Mouse (Mus musculus): ENCODE results near the gene Nfkbib.
A peak's percentile ranks its signal among the peaks of the same experiment; 100 is the strongest.

The Nfkbib gene

DNA sequence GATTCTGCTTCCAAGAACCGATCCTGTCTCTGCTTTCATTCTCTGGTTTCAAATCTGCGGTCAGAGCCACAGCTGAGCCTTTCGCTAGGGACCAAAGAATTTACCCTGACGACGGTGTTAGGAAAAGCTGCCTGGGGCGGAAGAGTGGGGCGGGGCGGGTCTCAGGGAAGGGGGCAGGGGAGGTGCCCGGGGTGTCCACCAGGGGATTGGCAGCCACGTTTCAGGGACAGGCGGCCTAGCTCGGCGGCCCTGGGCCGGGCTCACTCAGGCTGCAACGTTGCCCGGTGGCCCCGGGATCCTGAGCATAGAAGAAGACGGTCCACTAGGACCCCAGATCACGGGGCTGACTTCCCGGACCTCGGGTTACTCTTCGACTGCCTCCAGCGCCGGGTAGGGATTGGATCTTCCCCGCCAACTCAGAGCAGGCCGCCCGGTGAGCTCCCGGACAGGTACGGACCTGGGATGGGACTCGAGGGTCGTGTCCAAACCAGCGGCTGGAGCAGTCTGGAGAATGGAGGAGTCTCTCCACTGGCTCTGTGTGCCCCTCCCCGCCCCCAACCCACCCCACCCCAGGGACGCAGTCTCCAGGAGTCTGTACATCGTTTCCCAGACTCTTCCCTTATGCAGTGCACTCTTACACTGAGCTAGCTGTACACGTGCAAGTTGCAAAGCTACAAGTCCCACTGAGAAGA, 50.6 kb downstream of the Nfkbib start, which contains the start of gene Fbxo17:
Gene Fbxo17, plus strand, starts transcription at position 215 of the 692 bp plus-strand sequence.
- peak; percentile 55 for DNase-seq

DNA sequence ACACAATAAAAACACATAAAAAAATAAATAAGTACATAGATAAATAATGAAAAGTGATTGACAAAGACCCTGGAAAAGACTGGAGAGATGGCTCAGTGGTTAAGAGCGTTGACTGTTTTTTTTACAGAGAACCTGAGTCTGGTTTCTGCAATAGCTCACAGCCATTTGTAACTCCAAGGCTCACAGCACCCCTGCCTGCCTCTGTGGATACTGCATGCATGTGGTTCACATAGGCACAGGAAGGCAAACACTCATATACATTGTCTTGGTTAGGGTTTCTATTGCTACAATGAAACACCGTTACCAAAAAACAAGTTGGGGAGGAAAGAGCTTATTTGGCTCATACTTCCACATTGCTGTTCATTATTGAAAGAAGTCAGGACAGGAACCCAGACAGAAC, 51.7 kb downstream of the Nfkbib start:
- no peak for DNase-seq

DNA sequence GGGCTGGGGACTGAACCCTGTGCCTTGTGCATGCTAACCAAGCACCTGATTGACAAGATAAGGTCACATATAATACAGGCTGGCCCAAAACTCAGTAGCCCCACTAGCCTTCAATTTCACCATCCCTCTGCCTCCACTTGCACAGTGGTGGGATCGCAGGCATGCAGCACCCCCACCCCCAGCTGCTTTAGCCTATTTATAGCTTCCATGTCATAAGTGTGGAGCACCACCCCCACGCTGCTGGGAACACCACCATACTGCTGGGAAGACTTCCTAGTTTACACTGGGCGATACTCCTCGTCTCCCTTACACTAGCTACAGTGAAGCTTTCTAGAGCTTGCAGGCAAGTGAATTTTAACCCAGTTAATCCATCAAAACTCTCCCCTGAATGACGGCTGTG, 52.6 kb downstream of the Nfkbib start:
- DNase-seq = no peak

DNA sequence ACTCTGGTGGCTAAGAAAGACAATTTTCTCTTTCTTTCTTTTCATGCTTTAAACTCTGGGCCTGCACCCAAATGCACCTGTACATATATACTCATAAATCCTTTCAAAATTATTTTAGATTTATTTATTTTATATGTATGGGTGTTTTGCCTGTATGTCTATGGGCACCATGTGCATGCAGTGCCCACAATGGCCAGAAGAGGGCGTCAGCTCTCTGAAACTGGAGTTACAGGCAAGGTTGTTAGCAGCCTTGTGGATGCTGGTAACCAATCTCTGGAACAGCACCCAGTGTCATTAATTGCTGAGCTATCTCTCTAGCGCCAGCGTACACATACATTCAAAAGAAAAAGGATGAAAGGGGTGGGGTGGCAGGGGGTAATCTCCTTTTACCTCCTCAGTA, 56.4 kb downstream of the Nfkbib start:
- no peak for DNase-seq

DNA sequence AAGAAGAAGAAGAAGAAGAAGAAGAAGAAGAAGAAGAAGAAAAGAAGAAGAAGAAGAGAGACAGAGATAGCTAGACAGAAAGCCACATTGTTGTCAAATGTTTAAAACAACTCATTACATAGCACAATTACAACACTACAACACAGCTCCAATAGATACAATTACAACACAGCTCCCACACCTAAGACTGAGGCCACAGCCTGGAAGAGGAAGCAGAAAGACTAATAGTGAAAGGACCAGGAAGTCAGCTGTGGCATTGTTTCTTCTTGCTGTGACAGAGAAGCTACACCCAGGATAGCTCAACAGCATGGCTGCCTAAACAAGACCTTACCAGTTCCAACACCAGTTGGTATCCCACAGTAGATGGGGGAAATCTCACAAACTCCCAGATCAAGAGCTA, 57.9 kb downstream of the Nfkbib start:
- no peak for DNase-seq
